Mouse (Mus musculus) ovary, adult 18-20 months (tissue): ENCODE data around the gene B3gntl1.

Source experiments
- DNase-seq: peaks from one replicate; pipeline ENCODE4 v3.0.0; 2022; ENCODE audit warnings: low spot score, mixed read lengths

The B3gntl1 gene

DNA sequence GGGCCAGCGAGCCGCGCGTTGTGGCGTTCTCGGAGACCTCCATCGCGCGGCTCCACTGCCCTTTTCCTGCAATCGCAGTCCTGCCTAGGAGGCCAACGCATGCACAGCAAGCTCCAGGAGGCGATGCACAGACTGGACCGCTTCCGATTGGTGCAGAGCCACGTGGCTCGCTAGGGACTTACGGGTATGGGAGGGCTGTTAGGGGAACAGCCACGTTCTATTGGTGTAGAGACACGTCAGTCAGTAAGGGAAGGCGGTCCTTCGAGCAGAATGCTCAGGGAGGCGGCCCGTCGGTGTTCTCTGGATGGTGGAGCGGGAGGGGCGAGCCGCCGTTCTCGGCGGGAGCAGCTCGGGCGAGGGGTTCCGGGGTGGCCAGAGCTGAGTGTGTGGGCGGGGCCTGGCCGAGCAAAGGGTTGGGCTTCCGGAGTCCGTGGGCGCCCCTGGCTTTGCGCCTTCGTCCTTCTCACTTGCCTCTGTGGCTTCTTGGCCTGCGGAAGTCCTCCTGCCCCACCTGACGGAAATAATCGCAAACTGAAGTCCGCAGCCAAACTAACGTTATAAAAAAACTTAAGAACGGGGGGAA, at the start of gene B3gntl1:
TSS of gene B3gntl1 (minus strand) at position 164 of the 583 bp plus-strand sequence.
- DNase-seq, result peak; percentile 100

DNA sequence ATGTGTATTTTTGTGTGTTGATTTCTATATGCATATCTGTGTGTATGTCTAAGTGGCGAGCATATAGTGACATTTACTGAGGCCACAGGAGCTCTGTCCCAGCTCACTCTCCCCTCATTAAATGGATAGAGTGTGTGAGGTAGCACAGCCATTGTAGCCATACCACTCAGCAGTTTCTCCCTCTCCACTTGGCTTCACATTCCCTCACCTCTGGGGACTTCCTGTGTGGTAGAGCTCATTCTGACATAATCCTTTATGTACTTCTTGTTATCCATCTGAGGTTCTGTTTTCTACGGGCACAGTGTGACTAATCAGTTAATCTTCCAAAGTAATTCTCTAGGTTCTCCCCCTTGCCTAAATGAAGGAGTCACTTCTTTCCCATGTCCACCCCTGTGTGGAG, 49.5 kb upstream of the B3gntl1 start:
- no peak for DNase-seq

- DNase-seq, result no peak
Observed at GRCm38 (mm10) chr11:121720752-121721151, 47.8 kb upstream of the B3gntl1 start.

- DNase-seq, result no peak
Observed at GRCm38 (mm10) chr11:121717724-121718123, 44.8 kb upstream of the B3gntl1 start.

- no peak for DNase-seq
Observed at GRCm38 (mm10) chr11:121714745-121715485, 42.0 kb upstream of the B3gntl1 start.

DNA sequence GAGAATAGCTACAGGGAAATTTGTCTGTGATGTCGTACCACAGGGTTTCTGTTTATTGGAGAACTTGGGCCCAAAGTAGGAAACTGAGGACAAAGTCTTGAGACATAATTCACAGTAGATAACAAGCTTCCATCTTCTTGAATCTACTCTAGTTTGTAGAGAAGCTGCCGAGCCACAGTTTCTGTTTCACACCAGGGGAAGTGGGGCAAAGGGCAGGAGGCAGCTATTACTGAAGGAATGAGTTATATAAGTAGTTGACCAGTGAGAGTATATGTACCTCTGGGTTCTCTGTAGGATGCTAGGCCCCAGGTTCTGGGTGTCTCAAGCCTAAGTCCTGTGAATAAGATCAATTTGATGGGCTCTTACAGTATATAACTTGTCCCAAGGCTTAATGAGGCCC, 40.6 kb upstream of the B3gntl1 start:
- DNase-seq, result no peak

GRCm38 (mm10) chr11:121712987-121713386, 40.0 kb upstream of the B3gntl1 start:
- no peak for DNase-seq

GRCm38 (mm10) chr11:121710245-121710644, 37.3 kb upstream of the B3gntl1 start:
- no peak for DNase-seq

- DNase-seq, result no peak
Observed at GRCm38 (mm10) chr11:121709278-121709677, 36.3 kb upstream of the B3gntl1 start.

GRCm38 (mm10) chr11:121706521-121707005, 33.6 kb upstream of the B3gntl1 start:
- DNase-seq, result no peak

DNA sequence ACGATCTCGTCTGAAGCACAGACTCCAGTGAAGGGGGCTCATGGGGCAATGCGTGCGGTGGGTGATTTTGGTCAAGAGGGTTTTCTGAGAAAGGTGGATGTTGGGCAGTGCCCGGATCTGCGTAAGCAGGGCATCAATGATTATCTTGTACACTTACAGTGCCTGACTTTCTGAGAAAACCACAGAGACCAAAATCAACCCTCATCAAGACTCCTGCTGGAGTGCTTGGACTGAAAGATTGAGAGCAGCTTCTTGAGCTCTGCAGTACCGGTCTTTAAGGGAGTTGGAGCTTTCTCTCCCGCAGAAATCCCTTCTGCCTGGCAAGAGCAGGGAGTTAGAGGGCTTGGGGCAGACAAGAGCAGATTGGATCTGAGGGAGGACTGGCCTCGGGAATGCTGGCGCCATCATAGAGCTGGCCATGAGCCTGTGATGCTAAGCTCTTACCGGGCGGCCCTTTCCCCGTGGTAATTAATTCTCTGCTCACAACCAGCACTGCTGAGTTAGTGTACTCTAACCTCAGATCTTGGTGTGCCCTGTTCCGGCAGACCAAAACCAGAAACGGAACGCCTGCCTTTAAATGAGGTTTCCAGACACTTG, 30.8 kb upstream of the B3gntl1 start:
- DNase-seq, result no peak

DNA sequence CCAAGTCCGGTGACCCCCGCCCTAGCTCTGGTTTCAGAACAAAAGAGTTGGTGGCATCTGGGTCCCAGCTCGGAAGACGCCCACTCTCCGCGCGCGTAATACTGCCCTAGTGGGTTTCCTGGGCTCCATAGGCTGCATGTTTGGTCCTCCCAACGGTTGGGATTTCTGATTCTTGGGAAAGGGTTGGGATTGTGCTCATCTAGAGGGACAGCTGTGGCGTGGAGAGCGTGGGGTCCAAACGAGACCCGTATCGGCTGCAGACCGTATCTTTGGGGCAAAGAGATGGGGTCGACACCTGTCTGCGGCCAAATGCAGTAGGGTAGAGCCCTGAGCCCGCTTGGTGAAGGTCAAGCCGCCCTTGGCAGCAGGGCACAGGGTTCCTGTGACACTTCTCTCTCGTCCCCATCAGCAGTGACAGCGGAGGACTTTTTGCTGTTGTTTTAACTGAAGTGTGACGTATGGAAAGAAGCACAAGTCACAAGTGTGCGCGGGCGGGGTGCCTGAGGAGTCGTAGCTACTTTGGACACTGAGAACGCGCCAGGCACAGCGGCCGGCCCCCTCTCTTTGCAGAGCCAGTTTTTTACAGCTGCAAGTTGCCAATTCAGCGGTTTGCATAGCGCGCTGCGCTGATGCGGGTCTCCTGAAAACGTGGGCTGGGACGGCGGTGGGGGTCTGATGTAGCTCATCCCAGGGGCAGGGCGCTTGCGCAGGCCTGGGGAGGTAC, 30.1 kb upstream of the B3gntl1 start:
- peak; percentile 30 for DNase-seq

DNA sequence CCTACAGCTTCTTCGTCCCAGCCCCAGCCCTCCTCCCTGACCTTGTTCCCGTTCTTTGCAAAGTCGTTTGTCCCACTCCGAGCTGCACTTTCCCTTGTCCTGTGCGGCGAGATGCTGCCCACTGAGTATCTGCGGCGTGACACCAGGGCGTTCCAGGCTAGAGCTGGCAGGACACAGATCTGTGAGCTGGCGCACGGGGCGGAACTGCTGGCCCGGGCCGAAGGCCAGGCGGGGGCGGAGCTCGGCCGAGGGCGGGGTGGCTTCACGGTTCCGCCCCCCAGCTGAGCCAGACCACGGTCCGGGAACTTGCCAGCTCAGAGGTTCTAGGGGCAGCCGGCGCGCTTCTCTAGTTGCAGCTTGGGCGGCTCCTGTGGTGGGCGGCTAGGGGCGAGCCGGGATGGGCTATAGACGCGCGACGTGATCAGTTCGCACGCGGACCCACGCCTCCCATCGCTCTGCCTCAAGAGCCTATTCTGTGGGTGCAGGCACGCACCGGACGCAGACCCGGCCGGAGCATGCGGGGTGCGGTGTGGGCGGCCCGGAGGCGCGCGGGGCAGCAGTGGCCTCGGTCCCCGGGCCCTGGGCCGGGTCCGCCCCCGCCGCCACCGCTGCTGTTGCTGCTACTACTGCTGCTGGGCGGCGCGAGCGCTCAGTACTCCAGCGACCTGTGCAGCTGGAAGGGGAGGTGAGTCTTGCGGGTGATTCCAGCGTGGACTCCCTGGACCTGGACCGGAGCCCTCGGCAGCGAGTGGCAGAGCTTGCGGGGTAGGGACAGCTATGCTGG, 29.4 kb upstream of the B3gntl1 start:
- peak; percentile 91 for DNase-seq

GRCm38 (mm10) chr11:121701244-121701643, 28.3 kb upstream of the B3gntl1 start, which contains the start of gene Metrnl:
Metrnl (plus strand) TSS chr11:121701544.
- DNase-seq, result no peak

GRCm38 (mm10) chr11:121698381-121698955, 25.5 kb upstream of the B3gntl1 start:
- no peak for DNase-seq

- DNase-seq, result no peak
Observed at GRCm38 (mm10) chr11:121697271-121697670, 24.3 kb upstream of the B3gntl1 start.

GRCm38 (mm10) chr11:121695304-121696064, 22.5 kb upstream of the B3gntl1 start:
- DNase-seq, result no peak

GRCm38 (mm10) chr11:121688024-121688423, 15.1 kb upstream of the B3gntl1 start:
- no peak for DNase-seq

GRCm38 (mm10) chr11:121686674-121687073, 13.7 kb upstream of the B3gntl1 start:
- no peak for DNase-seq

DNA sequence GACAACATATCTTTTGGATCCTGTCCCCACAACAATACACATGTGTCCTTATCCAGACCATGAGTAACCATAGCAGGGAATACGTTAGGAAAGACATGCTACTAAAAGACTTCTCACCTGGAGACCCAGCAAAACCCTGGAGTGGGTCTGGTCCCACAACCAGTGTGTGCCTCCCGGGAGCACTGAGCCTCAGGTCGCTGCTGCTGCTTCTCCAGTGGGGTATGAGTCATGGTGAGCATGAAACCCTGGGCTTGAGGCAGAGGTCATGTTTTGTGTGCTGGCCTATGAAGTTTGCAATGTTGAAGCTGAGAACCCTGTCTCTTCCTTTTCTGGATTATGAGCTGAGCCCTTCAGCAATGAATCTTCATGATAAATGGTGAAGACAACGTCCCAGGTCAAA, 13.1 kb upstream of the B3gntl1 start:
- DNase-seq, result no peak
